Mouse (Mus musculus) liver, adult (tissue): ENCODE measurements around the gene Bnc2.

Experiments
- GATA4 ChIP-seq: IDR thresholded peaks from 2 replicates; pipeline ENCODE4 v1.6.1; 2014; ENCODE audit warnings: mild to moderate bottlenecking, low read length; ENCODE audit not compliant: insufficient replicate concordance

The Bnc2 gene

DNA sequence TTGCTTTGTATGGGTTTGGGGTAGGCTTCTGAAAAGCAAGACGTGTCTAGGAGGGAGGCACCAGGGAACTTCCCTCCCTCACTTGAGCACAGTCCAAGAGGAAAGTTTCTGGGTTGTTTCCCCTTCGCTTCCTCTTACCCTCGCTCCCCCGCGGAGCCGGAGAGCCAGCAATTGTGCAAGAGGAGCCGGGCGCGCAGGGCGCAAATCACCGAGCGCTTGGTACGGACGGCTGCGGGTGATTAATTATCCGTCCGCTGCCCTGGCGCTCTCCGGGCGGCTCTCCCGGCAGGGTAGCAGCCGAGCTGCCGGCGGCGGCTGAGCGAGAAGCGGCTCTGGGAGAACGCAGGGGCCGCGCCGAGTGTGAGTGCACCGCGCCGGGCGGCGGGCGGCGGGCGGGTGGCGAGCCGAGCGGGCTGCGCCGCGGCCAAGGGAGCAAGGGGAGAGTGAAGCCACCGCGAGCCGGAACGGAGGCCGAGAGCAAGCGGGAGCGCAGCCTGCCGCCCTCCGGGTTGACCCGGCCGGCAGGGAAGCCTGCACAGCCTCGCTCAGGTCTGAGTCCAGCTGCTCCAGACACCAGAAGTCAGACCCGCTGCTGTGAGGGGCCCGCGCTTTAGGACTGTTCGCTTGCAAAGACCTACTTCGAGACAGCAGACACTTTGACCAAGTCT, 129.7 kb downstream of the Bnc2 start:
- TF ChIP-seq GATA4, result no peak

DNA sequence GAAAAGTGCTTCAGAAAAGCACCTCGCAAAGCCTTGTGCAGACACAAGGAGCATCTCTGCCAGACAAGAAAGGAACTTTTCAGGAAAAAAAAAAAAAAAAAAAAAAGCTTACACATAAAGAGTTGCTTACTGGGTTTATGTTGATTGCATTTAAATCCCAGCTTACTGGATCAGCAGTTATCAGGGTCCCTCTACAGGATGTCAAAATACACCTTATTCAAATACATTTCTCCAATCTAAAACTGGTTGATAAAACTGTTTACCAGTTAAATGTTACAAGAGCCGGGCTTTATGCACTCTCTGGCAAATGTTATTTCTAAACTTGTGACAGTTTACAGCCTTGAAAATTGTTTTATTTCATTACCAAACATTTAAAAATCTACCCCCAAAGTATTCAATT, 130.4 kb downstream of the Bnc2 start:
- TF ChIP-seq GATA4, result no peak

DNA sequence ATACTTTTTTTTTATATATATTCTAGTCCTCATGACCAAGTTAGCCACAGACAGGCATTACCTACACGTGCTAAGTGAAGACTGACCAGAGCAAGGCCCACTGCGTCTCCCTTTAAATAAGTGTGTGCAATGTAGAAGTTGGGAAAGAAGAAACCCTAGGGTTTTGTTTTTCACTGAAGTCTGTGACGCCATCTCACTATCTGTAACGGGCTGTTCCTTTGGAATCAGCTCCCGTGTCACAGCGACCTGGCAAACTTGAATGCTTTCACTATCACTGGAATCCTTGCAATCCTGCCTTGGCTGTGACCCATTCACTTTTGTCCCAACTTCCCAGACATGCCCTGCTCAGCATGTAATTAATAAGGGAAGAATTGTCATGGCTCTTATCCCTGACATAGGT, 134.5 kb downstream of the Bnc2 start:
- TF ChIP-seq GATA4, result no peak

DNA sequence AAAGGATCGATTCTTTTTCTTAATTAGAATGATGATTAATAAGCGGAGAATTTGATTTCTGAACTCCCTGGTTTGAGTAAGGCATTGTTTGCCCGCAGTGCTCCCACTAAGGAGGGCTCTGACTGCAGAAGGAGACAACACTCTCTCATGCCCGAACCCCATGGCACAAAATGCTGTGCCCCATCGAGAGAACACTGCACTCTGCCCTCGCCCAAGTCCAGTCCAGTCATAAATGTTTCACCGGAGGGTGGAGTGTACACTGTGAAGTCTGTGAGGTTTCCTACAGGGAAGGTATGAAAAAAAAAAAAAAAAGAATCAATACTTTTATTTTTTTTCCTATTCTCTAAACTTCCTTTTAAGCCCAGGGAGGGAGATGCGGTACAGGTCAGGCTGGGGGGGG, 135.7 kb downstream of the Bnc2 start:
- TF ChIP-seq GATA4, result no peak

DNA sequence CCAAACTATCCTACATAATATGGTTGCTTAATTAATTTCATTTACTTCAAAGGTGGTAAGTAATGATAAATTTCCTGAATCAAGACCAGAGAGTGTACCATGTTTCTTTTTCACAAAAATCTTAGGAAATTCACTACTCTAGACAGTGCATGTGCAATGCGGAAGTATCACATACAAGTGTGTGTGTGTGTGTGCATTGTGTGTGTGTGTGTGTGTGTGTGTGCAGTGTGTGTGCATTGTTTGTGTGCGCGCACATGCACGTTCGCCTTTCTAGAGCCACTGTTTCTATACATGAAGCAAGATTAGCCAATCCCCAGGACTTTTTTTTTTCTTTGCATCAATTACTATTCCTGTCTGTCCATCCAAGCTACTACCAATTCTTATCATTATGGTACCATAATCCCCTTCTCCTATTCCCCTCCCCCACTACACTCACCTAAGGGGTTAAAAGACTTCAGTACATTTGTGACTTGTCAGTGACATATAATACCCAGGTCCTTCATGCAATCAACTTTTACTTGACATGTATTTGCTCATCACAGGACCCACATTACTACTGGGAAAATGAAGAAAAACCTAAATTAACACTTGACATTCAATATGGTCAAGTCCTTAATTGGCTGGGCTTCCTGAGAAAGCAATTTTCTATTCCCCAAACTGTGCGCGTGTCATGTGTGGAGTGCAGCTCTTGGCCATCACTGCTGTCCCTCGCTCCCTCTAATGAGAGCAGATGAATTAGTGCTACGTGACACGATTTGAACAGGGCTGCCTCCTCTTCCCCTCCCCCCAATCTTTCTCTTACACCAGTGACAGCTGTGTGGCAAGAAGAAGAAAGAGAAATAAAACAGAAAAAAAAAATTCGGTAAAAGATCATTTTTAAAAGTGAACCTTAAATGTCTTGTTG, 145.9 kb downstream of the Bnc2 start:
- TF ChIP-seq GATA4, result no peak

DNA sequence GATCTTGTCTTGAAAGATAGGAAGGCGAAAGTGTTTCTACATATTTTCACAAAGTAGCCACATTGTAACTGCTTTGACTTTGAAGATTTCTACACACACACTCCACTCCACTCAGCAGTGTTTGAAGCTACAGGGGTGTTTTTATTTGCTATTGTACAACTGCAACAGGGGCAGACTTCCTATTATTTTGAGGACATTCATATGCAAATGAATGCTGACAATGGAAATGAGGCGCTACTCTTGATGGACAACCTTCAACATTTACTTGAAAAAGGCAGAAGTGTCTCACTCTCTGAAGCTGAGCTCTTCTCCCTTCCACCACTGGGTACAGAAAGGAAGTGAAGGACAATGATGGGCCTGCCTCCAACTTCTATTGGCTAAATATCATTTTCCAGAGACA, 146.7 kb downstream of the Bnc2 start:
- no peak for TF ChIP-seq GATA4

DNA sequence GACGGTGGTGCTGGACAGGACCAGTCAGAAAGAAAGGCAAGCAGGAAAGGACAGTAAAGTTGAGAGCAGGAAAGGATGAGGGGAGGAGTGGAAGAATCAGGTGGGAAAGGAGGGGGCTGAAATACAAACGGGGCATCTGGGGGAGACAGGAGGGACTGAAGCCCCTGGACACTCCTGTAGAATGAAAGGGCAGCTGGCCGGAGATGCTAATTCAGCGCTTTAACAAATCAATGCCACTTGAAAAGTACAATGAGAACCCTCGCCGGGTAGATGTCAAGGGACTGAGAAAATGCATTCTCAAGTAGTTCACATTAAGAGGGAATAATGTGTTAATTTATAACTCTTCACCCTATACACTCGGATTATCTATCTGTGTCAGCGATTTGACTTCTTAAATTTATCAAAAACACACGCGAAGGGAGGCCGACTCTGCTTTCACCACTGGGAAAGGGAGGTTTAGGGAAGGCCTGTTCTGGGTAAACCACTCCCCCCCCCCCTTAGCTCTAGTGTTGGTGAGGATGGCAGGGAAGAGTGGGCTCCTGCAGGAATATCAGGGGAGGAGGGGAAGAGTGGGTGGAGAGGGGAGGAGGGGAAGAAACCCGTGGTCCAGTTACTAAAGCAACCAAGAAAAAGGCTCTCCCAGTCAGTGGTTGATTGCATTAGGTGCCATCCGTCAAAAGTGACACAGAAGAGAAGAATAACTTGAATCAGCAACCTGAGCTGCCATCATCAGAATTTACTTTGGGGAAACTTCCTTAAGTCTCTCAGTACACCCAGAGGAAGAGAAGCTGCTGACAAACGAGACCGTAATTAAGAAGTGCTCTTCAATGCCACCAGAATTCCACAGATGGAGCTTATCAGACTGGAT, 147.8 kb downstream of the Bnc2 start:
- no peak for TF ChIP-seq GATA4

DNA sequence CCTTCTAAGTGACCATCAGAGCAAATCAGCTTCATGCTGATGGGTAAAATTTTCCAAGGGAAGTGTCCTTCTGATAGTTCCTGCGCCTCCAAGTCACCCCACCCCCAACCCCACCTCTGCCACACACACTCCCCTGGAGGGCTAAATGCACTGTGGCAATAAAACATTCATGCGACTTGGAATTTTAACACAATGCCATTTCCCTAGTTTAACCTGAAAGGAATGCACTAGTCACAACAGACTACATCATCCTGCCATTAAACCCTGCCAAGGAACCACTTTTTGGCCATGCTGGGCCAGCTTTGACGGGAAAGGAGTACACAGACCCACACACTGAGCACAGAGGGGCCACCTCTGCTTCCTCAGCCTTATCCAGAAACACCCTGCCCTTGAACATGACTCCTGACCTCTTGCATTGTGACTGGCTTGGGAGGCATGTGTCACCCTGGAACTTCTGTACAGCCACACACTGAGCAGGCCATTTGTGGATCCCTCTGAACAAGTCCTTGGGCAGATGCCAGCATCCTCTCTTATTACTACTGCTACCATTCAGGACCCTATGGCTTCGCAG, 151.3 kb downstream of the Bnc2 start:
- TF ChIP-seq GATA4, result no peak

DNA sequence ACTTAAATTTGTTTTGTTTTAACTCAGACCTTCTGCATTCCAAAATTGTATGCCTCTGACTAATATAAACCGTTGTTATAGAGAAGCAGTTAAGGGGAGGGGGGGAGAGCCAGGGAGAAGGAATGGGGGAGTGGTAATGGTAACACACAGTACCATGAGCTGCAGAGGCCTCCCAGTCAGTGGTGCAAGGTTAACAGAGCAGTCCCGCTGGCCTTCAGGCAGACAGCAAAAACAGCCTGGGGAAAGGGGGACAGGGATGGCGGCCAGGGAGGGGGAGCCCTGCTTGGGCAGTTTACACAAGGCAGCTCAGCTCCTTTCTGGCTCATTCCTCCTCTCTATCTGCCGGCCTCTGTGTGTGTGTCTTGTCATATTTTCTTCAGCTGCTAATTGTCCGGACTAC, 151.9 kb downstream of the Bnc2 start:
- no peak for TF ChIP-seq GATA4

DNA sequence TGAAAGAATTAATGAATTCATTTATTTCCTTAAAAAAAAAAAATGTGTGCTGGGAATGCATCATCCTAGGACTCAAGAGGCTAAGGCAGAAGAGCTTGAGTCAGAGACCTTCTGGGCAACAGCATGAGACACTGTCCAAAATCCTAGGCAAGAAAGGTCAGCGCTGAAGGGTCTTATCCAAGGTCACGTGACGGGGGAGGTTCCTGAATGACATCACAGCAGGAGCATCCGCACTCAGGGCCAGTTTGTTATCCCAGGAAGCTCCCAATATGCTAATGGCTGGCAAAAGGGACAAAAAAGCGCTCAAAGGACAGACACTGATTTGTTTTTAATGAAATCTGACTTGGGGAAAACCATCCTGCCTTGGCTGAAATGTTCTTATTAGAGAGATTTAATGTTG, 153.5 kb downstream of the Bnc2 start:
- TF ChIP-seq GATA4, result no peak

DNA sequence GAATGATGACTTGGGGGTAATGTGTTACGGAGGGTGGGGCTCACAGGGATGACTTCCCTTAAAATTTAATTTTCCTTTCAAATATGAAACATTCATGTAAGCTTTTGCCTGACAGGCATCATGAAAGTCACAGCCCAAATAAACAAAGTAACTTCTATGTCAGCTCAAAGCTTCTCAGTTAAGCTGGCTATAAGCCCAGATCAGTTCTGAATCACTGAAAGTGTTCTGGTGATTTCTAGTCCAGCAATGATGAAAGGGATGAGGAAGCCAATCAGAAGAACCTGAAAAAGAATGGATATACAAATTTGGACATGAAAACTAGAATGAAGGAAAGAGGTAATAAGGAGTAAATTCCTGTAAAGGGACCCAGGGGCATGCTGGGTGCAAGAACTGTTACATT, 164.6 kb downstream of the Bnc2 start:
- no peak for TF ChIP-seq GATA4

DNA sequence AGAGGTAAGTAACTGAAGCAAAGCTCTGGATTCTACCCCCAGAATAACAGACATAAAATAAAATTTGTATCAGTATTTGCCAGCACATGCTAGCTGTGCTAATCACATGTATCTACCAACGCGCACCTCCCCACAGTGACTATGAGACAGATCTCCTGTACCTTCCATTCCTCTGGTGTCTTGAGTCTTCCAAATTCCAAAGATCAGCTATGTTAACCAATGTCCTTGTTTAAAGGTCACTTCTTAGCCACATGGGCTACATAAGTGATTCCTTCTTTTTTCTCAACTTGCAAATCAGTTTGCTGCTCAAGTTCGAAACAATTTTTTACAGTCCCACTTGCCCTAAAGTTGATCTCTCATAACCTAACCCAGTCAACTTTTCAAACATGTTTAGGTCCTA, 167.5 kb downstream of the Bnc2 start:
- no peak for TF ChIP-seq GATA4

DNA sequence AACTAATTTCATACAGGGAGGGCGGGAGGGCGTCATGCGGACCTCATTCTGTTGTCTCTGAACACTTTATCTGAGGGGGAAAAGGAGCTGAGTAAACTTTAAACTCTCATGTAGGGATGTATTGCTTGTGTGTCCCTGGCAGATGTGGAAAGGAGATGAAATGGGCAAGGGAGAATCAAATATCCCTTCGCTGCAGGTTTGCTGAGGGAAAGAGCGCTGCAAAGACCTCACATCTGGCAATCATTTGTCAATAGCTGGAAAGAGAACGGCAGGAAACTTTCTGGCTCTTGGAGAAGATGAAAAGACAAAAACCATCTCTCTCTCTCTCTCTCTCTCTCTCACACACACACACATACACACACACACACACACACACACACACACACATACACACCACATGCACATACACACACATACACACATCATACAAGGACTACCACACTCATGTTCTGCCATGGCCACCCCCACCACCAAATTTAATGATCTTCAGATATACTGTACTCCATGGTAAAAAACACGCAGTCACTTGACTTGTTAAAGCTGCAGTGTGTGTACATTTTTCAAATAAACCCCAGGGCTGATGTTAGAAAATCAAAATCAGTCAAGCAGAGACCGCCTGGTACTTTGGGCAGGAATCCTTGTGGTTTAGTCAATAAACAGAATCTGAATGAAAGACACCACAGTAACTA, 172.3 kb downstream of the Bnc2 start:
- no peak for TF ChIP-seq GATA4

DNA sequence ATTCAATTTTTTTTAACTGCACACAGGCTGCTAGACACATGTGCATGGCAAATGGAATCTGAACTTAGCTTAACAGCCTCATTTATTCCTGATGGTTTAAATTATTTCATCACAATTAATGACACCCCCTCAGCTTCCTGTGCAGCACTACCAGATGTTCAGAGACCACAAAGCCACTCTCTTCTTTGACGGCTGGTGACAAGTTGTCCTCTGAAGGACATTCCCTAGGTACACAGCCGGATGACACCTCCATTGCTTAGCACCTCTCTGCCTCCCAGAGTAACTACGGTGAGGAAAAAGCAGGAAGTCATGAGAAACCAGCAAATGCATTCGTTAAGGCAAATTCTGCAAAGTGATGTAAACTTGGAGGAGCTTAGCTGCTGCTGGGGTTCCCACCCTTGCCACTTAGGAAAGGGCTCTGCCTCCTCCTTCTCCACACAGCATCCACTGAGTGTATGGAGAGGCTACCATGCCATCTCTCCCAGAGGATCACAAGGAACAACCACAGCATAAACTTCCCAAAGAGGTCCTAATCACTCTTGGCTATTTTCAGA, 174.2 kb downstream of the Bnc2 start:
- TF ChIP-seq GATA4, result no peak
